Mouse (Mus musculus): ENCODE results near the gene Sh3yl1.

GRCm38 (mm10) chr12:30912048-30912381 is 547 bp downstream of the Sh3yl1 start:
- TF ChIP-seq CTCF (IDR thresholded peaks at IDR 0.05; ENCODE audit: borderline replicate concordance, control insufficient read depth, extremely low read depth, insufficient read depth, low read length, poor library complexity) (no peak), POLR2A (IDR thresholded peaks at IDR 0.05; ENCODE audit: control insufficient read depth, extremely low read depth, insufficient read depth, low read length, poor library complexity) (no peak)

Measured in thymus, adult 2 months (tissue).